Mouse (Mus musculus): ENCODE measurements around the gene Asic2.

Gene Asic2

GRCm38 (mm10) chr11:81841001-81841400, 127.3 kb downstream of the Asic2 start:
- DNase-seq (ENCODE audit: low spot score) = no peak

GRCm38 (mm10) chr11:81838426-81838825, 129.8 kb downstream of the Asic2 start:
- no peak for DNase-seq (ENCODE audit: low spot score)

GRCm38 (mm10) chr11:81832381-81832780, 135.9 kb downstream of the Asic2 start:
- no peak for DNase-seq (ENCODE audit: low spot score)

- DNase-seq (ENCODE audit: low spot score) = no peak
These were observed 151.7 kb downstream of the Asic2 start for GRCm38 (mm10) chr11:81816531-81816930.

GRCm38 (mm10) chr11:81814816-81815215, 153.4 kb downstream of the Asic2 start:
- no peak for DNase-seq (ENCODE audit: low spot score)

- no peak for DNase-seq (ENCODE audit: low spot score)
These were observed 161.2 kb downstream of the Asic2 start for GRCm38 (mm10) chr11:81806905-81807659.

GRCm38 (mm10) chr11:81803544-81803943, 164.7 kb downstream of the Asic2 start:
- DNase-seq (ENCODE audit: low spot score) = no peak

GRCm38 (mm10) chr11:81802614-81803013, 165.6 kb downstream of the Asic2 start:
- DNase-seq (ENCODE audit: low spot score) = no peak

GRCm38 (mm10) chr11:81800899-81801298, 167.4 kb downstream of the Asic2 start:
- DNase-seq (ENCODE audit: low spot score) = no peak

- DNase-seq (ENCODE audit: low spot score) = no peak
These were observed 174.7 kb downstream of the Asic2 start for GRCm38 (mm10) chr11:81793588-81793987.

- no peak for DNase-seq (ENCODE audit: low spot score)
These were observed 176.7 kb downstream of the Asic2 start for GRCm38 (mm10) chr11:81791579-81791978.

GRCm38 (mm10) chr11:81780596-81780995, 187.7 kb downstream of the Asic2 start:
- DNase-seq (ENCODE audit: low spot score) = no peak

GRCm38 (mm10) chr11:81779881-81780280, 188.4 kb downstream of the Asic2 start:
- no peak for DNase-seq (ENCODE audit: low spot score)

GRCm38 (mm10) chr11:81771195-81771895, 196.9 kb downstream of the Asic2 start:
- no peak for DNase-seq (ENCODE audit: low spot score)

GRCm38 (mm10) chr11:81769691-81770260, 198.5 kb downstream of the Asic2 start:
- DNase-seq (ENCODE audit: low spot score) = no peak

GRCm38 (mm10) chr11:81768305-81768704, 200.0 kb downstream of the Asic2 start:
- no peak for DNase-seq (ENCODE audit: low spot score)

GRCm38 (mm10) chr11:81767781-81768180, 200.5 kb downstream of the Asic2 start:
- DNase-seq (ENCODE audit: low spot score) = no peak

GRCm38 (mm10) chr11:81765288-81765687, 203.0 kb downstream of the Asic2 start:
- DNase-seq (ENCODE audit: low spot score) = no peak

GRCm38 (mm10) chr11:81764778-81765177, 203.5 kb downstream of the Asic2 start:
- DNase-seq (ENCODE audit: low spot score) = no peak

GRCm38 (mm10) chr11:81757221-81757620, 211.0 kb downstream of the Asic2 start:
- DNase-seq (ENCODE audit: low spot score) = no peak

- DNase-seq (ENCODE audit: low spot score) = no peak
These were observed 217.4 kb downstream of the Asic2 start for GRCm38 (mm10) chr11:81750876-81751275.

- no peak for DNase-seq (ENCODE audit: low spot score)
These were observed 218.2 kb downstream of the Asic2 start for GRCm38 (mm10) chr11:81750016-81750415.

GRCm38 (mm10) chr11:81738995-81739394, 229.3 kb downstream of the Asic2 start:
- DNase-seq (ENCODE audit: low spot score) = no peak

All from T-cell, adult 2 months (primary cell).